Mouse (Mus musculus) hindbrain, embryonic 10.5 days (tissue): ENCODE measurements around the gene Aff3. TPM values are rescaled to one million over a fixed set of nuclear protein-coding genes. Genes with fewer than 3 reads are reported as not detected.

Source experiments
- DNase-seq: peaks from one replicate; pipeline ENCODE4 v3.0.0-alpha.2; 2017; ENCODE audit warnings: low spot score
- H3K27ac ChIP-seq: fragments of 300-500 bp; sonication (generic); 2 replicates; pipeline ENCODE4 v1.5.1; 2016; ENCODE audit warnings: mild to moderate bottlenecking, moderate library complexity
- H3K27me3 ChIP-seq: fragments of 300-500 bp; sonication (generic); 2 replicates; pipeline ENCODE4 v1.6.1; 2016; ENCODE audit warnings: mild to moderate bottlenecking; ENCODE audit not compliant: poor library complexity, insufficient read depth, severe bottlenecking
- H3K36me3 ChIP-seq: fragments of 300-500 bp; sonication (generic); 2 replicates; pipeline ENCODE4 v1.6.1; 2016; ENCODE audit warnings: mild to moderate bottlenecking, moderate library complexity
- H3K4me1 ChIP-seq: fragments of 300-500 bp; sonication (generic); replicated peaks from 2 replicates; pipeline ENCODE4 v1.6.1; 2016; ENCODE audit warnings: mild to moderate bottlenecking
- H3K4me3 ChIP-seq: fragments of 300-500 bp; sonication (generic); 2 replicates; pipeline ENCODE4 v1.5.1; 2016; ENCODE audit warnings: mild to moderate bottlenecking, moderate library complexity
- H3K9me3 ChIP-seq: fragments of 300-500 bp; sonication (generic); 2 replicates; pipeline ENCODE4 v1.6.1; 2016; ENCODE audit warnings: mild to moderate bottlenecking, moderate library complexity
- WGBS: fragments of 180-500 bp; shearing (Covaris S2); methylation state at CpG from one replicate; pipeline ENCODE4 v1.1.7; 2016; 5-methylcytosine and 5-hydroxymethylcytosine counted together
- polyA plus RNA-seq: library from polyadenylated mRNA; unstranded; fragments of >200 nt; fragmentation: Nextera tagmentation; extraction: Ambion mirVana; gene quantifications from 2 replicates; pipeline ENCODE4 v1.2.1, GENCODE M21; 2016

Aff3 gene
- polyA plus RNA-seq, 1 experiment from 2014 or later = 11.4 TPM

- Histone ChIP-seq H3K4me1 (no peaks in the 10 kb centered on the region), H3K4me3 (no peak overlapping the region), H3K9me3 (no peaks in the 10 kb centered on the region), H3K36me3 (peaks cover 55% of the 10 kb centered on the region), H3K27ac (no peak overlapping the region), H3K27me3 (no peaks in the 10 kb centered on the region)
- no peak for DNase-seq
- 90% methylated on average over 5 of the region's 5 CpGs for WGBS
Measured at GRCm38 (mm10) chr1:38186227-38186545, 478.6 kb downstream of the Aff3 start.

GRCm38 (mm10) chr1:38185517-38186226 is 479.1 kb downstream of the Aff3 start:
- H3K4me1 ChIP-seq = no peaks in the 10 kb centered on the region
- 61% methylated on average over 17 of the region's 17 CpGs for WGBS
- no peak overlapping the region for H3K4me3 ChIP-seq
- H3K9me3 ChIP-seq = no peaks in the 10 kb centered on the region
- H3K27me3 ChIP-seq = no peaks in the 10 kb centered on the region
- DNase-seq = peak; percentile 81
- H3K27ac ChIP-seq = no peak overlapping the region
- H3K36me3 ChIP-seq = peaks cover 56% of the 10 kb centered on the region

GRCm38 (mm10) chr1:38181020-38181550 is 483.7 kb downstream of the Aff3 start:
- Histone ChIP-seq H3K27ac (no peak overlapping the region), H3K4me1 (no peaks in the 10 kb centered on the region), H3K27me3 (no peaks in the 10 kb centered on the region), H3K36me3 (peaks cover 69% of the 10 kb centered on the region), H3K9me3 (no peaks in the 10 kb centered on the region), H3K4me3 (no peak overlapping the region)
- no peak for DNase-seq
- WGBS = 89% methylated on average over 15 of the region's 15 CpGs

- no peaks in the 10 kb centered on the region for H3K9me3 ChIP-seq
- WGBS = 92% methylated on average over 8 of the region's 8 CpGs
- no peak overlapping the region for H3K27ac ChIP-seq
- no peaks in the 10 kb centered on the region for H3K4me1 ChIP-seq
- peaks cover 61% of the 10 kb centered on the region for H3K36me3 ChIP-seq
- H3K27me3 ChIP-seq = no peaks in the 10 kb centered on the region
- DNase-seq = no peak
- no peak overlapping the region for H3K4me3 ChIP-seq
Measured at GRCm38 (mm10) chr1:38178929-38179328, 485.8 kb downstream of the Aff3 start.

- Histone ChIP-seq H3K27me3 (no peaks in the 10 kb centered on the region), H3K4me1 (no peaks in the 10 kb centered on the region), H3K4me3 (no peak overlapping the region), H3K27ac (no peak overlapping the region), H3K9me3 (no peaks in the 10 kb centered on the region), H3K36me3 (peaks cover 43% of the 10 kb centered on the region)
- WGBS = 92% methylated on average over 7 of the region's 7 CpGs
- no peak for DNase-seq
Measured at GRCm38 (mm10) chr1:38176077-38176476, 488.7 kb downstream of the Aff3 start.

- no peak for DNase-seq
- WGBS = 89% methylated on average over 4 of the region's 4 CpGs
- H3K4me3 ChIP-seq = no peak overlapping the region
Measured at GRCm38 (mm10) chr1:38171874-38172273, 492.9 kb downstream of the Aff3 start.

GRCm38 (mm10) chr1:38165696-38166095 is 499.1 kb downstream of the Aff3 start:
- Histone ChIP-seq H3K4me1 (peaks cover 8% of the 10 kb centered on the region), H3K27me3 (no peaks in the 10 kb centered on the region), H3K9me3 (no peaks in the 10 kb centered on the region), H3K27ac (no peak overlapping the region), H3K36me3 (no peaks in the 10 kb centered on the region), H3K4me3 (no peak overlapping the region)
- no peak for DNase-seq
- WGBS = 75% methylated on average over 2 of the region's 2 CpGs

More at GRCm38 (mm10) chr1:38171874-38172273, 492.9 kb downstream of the Aff3 start:
- H3K27ac ChIP-seq = no peak overlapping the region
- no peaks in the 10 kb centered on the region for H3K4me1 ChIP-seq
- peaks cover 3% of the 10 kb centered on the region; the same call in 1 of the 2 replicates for H3K36me3 ChIP-seq
- H3K9me3 ChIP-seq = no peaks in the 10 kb centered on the region
- H3K27me3 ChIP-seq = no peaks in the 10 kb centered on the region

GRCm38 (mm10) chr1:38150086-38150485 is 514.7 kb downstream of the Aff3 start:
- H3K4me1 ChIP-seq = no peaks in the 10 kb centered on the region
- DNase-seq = no peak
- H3K9me3 ChIP-seq = no peaks in the 10 kb centered on the region
- no peaks in the 10 kb centered on the region for H3K27me3 ChIP-seq
- WGBS = 90% methylated on average over 5 of the region's 5 CpGs
- H3K27ac ChIP-seq = no peak overlapping the region
- no peak overlapping the region for H3K4me3 ChIP-seq
- H3K36me3 ChIP-seq = no peaks in the 10 kb centered on the region

GRCm38 (mm10) chr1:38146008-38146407 is 518.7 kb downstream of the Aff3 start:
- H3K4me1 ChIP-seq = no peaks in the 10 kb centered on the region
- H3K4me3 ChIP-seq = no peak overlapping the region

GRCm38 (mm10) chr1:38141371-38141770 is 523.4 kb downstream of the Aff3 start:
- 84% methylated on average over 1 of the region's 1 CpGs for WGBS
- no peaks in the 10 kb centered on the region for H3K36me3 ChIP-seq
- H3K27me3 ChIP-seq = no peaks in the 10 kb centered on the region
- DNase-seq = no peak
- H3K27ac ChIP-seq = no peak overlapping the region
- no peak overlapping the region for H3K4me3 ChIP-seq
- no peaks in the 10 kb centered on the region for H3K9me3 ChIP-seq
- no peaks in the 10 kb centered on the region for H3K4me1 ChIP-seq

More at GRCm38 (mm10) chr1:38146008-38146407, 518.7 kb downstream of the Aff3 start:
- Histone ChIP-seq H3K27me3 (no peaks in the 10 kb centered on the region), H3K36me3 (no peaks in the 10 kb centered on the region), H3K9me3 (no peaks in the 10 kb centered on the region), H3K27ac (no peak overlapping the region)
- 92% methylated on average over 4 of the region's 4 CpGs for WGBS
- no peak for DNase-seq

- Histone ChIP-seq H3K4me1 (no peaks in the 10 kb centered on the region), H3K27me3 (no peaks in the 10 kb centered on the region), H3K4me3 (no peak overlapping the region), H3K9me3 (no peaks in the 10 kb centered on the region), H3K36me3 (no peaks in the 10 kb centered on the region), H3K27ac (no peak overlapping the region)
- 96% methylated on average over 2 of the region's 2 CpGs for WGBS
- no peak for DNase-seq
Measured at GRCm38 (mm10) chr1:38140911-38141310, 523.8 kb downstream of the Aff3 start.

- no peaks in the 10 kb centered on the region for H3K27me3 ChIP-seq
- no peak overlapping the region for H3K27ac ChIP-seq
- no peak for DNase-seq
- no peaks in the 10 kb centered on the region for H3K9me3 ChIP-seq
- H3K4me1 ChIP-seq = no peaks in the 10 kb centered on the region
- no peak overlapping the region for H3K4me3 ChIP-seq
- WGBS = 92% methylated on average over 2 of the region's 2 CpGs
- no peaks in the 10 kb centered on the region for H3K36me3 ChIP-seq
Measured at GRCm38 (mm10) chr1:38139396-38139795, 525.4 kb downstream of the Aff3 start.

GRCm38 (mm10) chr1:38132942-38133341 is 531.8 kb downstream of the Aff3 start:
- WGBS = 75% methylated on average over 6 of the region's 6 CpGs
- no peak for DNase-seq
- Histone ChIP-seq H3K27ac (no peak overlapping the region), H3K27me3 (no peaks in the 10 kb centered on the region), H3K9me3 (no peaks in the 10 kb centered on the region), H3K36me3 (no peaks in the 10 kb centered on the region), H3K4me1 (peaks cover 27% of the 10 kb centered on the region), H3K4me3 (no peak overlapping the region)
